Mouse (Mus musculus) brain, embryonic 14.5 days (tissue): ENCODE measurements at regions not wholly inside any gene's neighbourhood (a gene's known extent, or its start where the extent isn't known, plus 50 kb on each side); places are given as distances from the start of the nearest gene placed in this dataset.

Experiments used
- CTCF ChIP-seq: fragments of 200-500 bp; IDR thresholded peaks from 2 replicates; pipeline ENCODE4 v1.5.1; 2012; ENCODE audit warnings: inconsistent platforms, mild to moderate bottlenecking, moderate library complexity, borderline replicate concordance; ENCODE audit not compliant: insufficient read depth, insufficient read length; ENCODE audit errors: extremely low read depth
- POLR2A ChIP-seq: fragments of 200-500 bp; IDR thresholded peaks from 2 replicates; pipeline ENCODE4 v1.6.1; 2012; ENCODE audit warnings: mild to moderate bottlenecking, inconsistent platforms, borderline replicate concordance; ENCODE audit not compliant: poor library complexity, insufficient read depth, insufficient read length, severe bottlenecking; ENCODE audit errors: extremely low read depth

DNA sequence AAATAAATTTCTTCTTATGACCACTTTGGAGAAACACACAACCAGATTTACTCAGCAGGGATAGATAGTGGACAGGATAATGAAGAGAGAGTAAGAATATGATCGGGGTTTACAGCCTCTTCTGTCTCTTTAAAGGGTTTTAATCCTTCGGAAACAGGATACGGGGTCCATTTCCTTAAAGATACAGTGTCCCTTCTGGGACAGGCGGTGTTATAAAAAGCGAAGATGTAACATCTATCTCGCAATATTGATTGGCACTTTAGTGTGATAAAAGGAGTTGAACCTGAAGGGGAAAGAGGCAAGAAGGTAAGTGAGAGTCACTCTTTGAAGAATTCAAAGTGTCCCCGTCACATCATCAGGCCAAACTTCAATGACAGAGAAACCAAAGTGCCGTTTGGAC is 233.6 kb downstream of the Maf start:
- TF ChIP-seq CTCF (no peak), POLR2A (no peak)
